Mouse (Mus musculus) adrenal gland, adult 8-10 months (tissue): ENCODE results near the gene Nppa. TPM values are rescaled to one million over a fixed set of nuclear protein-coding genes. Genes with fewer than 3 reads are reported as not detected.
A peak's percentile ranks its signal among the peaks of the same experiment; 100 is the strongest.
"Not testable (repeated sequence)": the region's sequence is repeated elsewhere in the genome, so short reads cannot be mapped to it uniquely, and the experiment has no call there.

Experiments
- DNase-seq: peaks from one replicate; pipeline ENCODE4 v3.0.0; 2022
- total RNA-seq, 4 experiments: library from RNA; stranded (reverse); gene quantifications; 2 replicates each; pipeline ENCODE4 v1.2.4; 2022

Gene Nppa
- total RNA-seq, 4 experiments from 2014 or later: not detected

DNA sequence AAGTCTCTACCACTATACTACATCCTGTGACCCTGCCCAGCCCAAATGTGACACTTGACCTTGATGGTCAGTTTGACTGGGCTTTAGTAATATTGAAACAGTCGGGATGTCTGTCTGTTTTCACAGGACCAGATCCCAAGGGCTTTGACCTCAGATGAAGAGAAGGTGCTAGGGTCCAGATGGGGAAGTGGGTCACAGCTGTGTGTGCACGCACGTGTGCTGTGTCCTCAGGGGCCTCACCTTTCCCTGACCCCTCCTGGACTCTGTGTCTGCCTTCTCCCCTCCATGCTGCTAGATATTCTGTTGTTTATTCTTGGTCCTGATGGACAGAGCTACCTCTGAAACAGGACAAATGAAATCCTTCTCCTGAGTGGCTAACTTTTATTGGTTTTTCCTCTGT is 10.8 kb downstream of the Nppa start:
- DNase-seq: no peak

DNA sequence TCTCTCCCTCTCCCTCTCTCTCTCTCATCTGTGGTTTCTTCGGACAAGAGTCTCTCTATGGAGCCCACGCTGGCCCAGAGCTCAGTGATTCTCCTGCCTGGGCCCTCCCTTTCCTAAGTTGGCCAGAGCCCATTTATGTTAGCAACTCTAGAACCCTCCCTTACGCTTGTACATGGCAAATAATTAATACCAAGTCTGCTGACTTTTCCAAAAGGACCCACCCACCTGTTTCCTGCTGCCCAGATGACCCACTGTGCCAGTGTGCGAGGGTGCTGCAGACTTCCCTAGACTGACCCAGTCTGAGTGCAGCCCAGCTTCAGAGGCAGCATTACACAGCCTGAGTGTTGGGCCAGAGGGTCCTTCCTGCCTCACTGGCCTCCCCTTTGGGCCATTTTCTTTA is 11.7 kb downstream of the Nppa start:
- no peak for DNase-seq

DNA sequence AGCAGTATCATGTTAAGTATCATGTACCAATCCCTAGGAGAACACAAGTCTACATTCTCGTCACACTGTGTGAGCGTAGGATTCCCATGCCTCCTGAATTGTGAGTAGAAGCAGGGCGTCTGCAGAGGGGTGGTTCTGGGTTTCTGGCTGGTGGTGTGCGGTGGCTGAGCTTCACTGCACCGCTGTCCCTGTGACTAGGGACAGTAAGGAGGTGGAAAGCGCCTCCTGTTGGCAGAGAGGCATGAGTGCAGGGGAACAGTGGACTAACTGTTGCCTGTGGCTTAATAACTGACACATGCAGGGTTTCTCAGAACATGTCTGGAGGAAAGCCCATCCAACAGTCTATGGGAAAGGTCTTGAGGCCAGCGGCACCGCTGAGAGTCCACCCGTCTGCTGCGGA is 14.9 kb downstream of the Nppa start:
- no peak for DNase-seq

DNA sequence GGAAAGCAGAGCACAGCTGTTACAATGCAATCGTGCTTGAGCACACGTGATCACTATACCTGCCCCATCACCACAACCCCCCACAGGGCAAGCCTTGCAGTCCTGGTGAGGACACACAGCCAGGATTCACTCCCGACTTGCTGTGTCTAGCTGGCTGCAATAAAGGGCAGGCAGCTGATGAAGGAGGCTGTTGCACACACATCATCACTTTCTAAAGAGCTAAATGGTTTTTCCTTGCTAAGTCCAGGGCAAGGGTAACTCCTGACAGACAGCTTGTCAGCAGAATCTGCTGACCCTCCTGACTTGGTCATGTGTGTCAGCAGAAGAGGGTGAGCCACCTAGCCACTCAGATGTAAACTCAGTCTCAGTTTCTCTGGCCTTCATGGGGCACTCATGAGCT is 16.5 kb downstream of the Nppa start:
- no peak for DNase-seq

DNA sequence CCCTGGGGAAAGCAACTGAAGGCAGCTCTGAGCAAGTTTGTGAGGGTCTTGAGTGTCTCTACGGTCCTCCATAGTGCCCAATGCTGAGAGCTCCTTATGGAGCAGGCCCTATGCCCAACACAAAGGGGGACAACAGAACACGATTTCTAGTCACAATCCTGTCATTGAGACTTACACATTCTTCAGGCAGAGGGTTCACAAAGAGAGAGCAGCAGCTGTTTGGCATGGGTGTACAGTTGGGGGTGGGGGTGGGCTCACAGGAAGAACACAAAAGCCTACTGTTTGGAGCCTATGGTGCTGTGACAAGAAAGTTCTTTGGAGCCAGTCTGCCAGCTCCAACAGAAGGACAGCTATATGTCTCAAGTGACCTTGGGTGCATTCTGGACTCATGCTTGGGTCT is 17.9 kb downstream of the Nppa start:
- no peak for DNase-seq

DNA sequence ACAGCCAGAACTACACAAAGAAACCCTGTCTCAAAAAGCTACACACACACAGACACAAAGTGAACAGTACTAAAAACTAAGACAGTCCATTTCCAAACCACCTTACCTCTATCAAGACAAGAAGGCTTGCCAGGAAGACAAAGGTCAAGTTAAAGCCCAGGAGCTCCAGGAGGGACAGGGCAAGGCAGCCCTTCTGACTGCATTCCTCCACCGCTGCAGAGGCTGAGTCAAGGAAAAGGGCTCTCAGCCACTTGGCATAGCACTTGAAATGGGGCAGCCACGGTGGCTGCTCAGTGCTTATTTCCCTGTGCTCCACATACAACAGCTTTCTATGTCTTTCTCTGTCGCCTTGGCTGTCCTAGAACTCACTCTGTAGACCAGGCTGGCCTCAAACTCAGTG is 23.5 kb downstream of the Nppa start:
- no peak for DNase-seq

DNA sequence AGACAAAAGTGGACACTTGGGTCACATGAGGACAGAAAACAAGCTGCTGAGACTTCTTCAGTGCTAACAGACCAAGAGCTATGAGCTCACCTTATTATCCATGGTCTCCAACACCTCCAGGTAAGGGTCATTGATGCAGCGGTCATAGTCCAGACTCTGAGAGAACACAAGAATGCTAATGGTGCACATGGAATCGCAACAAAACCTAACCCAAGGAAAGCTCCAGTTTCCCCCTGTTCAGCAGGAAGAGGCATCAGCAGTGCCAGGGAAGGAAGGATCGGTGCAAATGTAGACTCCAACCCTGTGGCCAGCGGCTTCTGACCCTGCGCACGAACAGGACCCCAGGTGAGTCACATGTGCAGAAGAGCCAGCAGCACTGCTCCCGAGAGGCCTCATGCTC is 28.8 kb downstream of the Nppa start:
- no peak for DNase-seq

DNA sequence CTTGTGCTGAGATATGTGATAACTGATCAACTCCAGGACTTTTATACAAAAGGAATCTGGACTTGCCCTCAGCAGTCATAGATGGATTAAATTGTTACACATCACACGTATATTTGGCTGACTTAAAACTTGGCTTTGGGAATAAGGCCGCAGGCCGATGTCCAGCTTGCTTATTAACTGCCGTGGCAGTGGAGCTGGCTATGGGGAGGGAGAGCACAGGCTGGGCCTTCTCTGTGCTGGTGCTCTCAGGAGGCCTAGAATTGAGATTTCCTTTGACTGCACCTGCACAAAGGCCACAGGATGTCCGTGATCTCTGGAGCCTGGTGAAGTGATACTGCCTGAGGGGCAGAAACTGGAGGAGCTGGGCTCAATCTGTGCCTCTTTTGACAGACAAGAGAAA is 30.0 kb downstream of the Nppa start:
- no peak for DNase-seq

DNA sequence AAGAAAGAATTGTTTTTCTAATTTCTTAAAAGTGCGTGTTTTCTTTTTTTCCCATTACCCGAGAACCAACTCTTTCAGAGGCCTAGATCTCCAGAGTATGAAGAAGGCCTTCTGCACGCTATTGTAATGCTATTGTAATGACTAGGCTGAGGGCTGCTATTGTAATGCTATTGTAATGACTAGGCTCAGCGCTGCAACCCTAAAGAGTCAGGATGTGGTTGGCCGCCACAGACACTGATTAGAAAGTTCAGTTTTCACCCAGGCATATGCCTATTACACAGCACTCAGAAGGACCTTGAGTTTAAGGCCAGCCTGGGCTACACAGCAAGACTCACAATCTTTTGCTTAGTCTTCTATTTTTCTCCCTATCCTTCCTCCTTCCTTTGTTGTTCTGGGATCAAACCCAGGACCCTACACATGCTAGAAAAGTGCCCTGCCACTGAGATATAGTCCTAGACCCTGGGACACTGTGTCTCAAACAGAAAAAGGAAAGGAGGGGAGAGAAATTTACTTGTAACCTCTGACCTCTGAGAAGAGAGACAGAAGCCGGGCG is 33.4 kb downstream of the Nppa start:
- DNase-seq: no peak

DNA sequence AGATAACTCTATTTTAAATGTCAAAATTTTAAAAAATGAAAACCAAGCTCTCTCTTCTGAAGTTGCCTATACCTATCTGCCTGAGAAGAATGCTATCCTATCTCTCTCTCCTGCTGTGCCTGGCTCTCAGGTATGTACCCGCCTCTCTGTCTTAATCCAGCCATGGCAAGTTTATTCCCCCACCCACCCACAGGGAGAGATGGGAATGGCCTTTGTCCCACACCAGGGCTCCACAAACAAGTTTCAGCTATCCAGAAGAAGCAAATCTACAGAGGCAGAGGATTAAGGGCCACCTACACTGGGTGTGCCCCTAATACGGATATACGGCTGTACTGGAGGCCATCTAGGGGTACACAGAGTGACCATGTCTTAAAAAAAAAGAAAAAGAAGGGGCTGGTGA is 34.9 kb downstream of the Nppa start:
- no peak for DNase-seq

DNA sequence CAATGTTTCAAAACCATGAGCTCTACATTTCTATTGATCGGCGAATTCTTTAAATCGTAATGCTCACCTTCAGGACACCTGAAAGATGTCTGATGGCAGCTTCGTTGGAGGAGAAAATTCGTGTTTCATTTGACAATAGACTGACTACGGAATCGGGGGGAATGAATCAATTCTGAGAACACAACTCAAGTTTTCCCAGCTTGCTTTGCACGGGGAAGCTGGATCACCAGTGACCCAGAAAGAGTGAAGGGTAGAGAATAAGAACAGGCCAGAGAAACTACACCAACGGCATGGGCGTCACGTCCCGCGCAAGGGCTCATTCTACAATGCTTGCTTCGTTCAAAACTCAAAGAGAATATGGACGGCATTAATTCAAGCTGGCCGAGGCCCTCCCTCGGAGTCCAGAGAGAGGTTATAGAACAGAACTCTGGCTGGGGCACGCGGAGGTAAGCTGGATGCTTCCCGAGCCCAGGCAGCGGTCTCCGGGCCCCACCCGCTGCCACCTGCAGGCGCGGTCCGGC is 37.6 kb downstream of the Nppa start:
- no peak for DNase-seq

DNA sequence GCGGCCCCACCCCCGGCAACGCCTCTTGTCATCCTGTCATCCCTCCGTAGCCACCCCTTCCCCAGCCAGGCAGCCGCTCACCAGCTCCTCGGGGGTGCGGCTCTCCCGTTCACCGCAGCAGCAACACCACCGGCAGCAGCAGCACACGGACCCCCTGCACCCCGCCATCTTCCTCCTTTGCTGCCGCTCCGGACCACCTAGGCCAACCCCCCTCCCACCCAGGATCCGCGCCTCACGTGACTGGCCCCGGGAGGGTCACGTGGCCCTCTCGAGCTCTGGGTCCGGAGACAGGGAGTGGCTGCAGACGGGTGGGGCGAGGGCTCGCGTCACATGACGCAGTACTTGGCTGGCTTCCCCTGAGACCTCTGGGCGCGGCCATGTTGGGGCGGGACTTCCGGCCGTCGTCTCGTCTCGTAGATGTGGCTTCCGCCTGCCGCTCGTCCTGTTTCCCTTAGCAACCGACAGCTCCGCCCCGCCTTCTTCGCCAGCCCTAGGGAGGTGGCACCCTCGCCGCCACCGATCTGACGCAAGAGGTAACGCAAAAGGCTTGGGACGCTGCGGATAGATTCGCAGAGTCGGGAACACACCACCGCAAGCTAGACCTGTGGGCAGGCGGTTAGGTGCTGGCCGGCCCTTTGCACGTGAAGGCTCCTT is 38.2 kb downstream of the Nppa start, which contains the start of the genes Clcn6 and Mthfr:
Clcn6 (minus strand) TSS at position 222 of the 654 bp plus-strand sequence.
Mthfr (plus strand) TSS at position 478 of the 654 bp plus-strand sequence.
- DNase-seq: peak; percentile 100

DNA sequence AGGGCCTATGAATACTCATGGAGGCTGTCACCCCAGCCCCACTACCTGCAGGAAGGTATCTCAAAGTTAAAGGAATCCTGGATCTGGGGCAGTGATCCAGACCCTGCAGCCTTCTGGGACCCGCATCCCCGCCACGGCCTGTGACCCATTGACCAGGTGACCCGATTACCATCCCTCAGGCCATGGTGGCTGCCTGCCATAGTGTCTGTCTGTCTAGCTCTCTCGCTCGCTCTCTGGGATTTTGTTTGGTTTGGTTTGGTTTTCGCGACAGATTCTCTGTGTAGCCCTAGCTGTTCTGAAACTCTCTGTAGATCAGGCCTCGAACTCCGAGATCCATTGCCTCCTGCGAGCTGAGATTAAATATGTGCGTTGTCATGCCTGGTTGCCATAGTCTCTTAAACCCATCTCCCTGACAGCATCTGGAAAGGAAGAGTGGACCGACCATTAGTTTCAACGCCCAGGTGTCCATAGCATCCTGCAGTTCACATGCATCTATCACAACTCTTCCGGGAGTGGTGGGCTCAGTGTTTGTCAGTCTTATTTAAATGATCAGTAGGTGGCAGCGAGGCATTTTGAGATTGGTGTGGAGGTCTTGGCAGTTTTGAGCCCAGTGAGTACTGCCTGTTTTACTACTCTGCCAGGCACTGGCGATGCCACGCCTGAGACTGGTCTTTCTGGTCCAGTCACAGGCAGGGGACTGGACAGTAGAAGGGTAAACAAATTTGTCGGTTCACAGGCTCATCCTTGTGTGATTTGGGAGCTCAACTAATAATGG is 38.9 kb downstream of the Nppa start:
- DNase-seq: no peak

DNA sequence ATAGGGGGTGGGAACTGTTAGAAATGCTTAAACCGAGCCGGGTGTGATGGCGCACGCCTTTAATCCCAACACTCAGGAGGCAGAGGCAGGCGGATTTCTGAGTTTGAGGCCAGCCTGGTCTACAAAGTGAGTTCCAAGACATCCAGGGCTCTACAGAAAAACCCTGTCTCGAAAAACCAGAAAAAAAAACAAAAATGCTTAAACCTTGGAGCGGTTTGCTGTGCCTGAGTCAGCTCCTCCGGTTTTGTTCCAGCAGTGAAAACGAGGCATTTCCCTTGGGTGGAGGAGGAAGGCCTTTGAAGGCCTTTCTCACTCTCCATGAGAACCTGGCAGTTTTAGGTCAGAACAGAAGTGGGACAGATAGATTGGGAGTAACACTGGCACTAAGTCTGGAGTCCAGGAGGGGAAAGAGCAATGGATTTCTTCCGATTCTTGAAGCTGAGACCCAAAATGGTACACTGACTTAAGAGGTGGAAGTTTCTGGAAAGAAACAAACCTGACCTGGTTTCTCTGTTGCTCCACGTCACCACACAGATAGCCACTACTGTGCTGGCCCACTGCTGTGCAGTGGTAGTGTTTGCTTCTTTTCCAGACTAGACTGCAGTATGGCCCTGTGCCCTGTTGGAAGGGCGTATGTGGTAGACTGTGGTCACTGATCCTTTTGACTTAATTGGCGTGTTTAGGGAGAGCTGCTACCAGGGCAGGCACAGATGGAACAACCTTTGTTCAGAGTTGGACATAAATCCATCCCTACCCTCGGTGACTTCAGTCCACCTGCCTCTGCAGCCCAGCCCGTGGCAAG is 39.7 kb downstream of the Nppa start:
- DNase-seq: no peak

DNA sequence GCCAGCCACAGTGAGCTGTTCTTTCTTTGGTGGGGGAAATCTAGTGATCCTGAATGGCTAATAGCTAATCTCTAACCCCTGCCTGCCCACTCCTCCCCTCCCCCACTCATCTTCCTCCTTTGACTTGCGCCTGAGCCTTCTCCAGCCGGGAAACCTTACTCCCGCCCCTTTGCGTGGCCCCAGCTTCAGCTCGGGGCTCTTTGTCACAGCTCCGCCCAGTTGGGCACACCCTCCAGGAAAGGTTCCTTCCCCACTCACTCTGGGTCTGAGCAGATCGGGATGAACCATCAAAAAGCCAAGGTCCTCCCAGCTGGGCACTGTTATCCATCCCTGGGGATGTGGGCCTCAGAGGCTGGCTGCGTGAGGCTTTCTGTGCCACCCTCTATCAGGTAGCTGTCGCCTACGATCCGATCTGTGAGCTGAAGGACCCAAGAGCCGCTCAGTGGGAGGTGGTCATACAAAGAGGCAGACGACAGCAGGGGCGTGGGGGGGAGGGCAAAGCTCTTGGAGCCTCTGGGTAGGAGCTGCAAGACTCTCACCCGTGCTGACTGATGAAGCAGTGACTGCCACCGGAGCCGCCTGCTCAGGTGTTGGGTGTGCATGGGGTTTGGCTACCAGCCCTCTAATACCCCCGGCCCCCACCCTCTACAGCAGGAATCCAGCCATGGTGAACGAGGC is 40.5 kb downstream of the Nppa start:
- peak; percentile 83 for DNase-seq

DNA sequence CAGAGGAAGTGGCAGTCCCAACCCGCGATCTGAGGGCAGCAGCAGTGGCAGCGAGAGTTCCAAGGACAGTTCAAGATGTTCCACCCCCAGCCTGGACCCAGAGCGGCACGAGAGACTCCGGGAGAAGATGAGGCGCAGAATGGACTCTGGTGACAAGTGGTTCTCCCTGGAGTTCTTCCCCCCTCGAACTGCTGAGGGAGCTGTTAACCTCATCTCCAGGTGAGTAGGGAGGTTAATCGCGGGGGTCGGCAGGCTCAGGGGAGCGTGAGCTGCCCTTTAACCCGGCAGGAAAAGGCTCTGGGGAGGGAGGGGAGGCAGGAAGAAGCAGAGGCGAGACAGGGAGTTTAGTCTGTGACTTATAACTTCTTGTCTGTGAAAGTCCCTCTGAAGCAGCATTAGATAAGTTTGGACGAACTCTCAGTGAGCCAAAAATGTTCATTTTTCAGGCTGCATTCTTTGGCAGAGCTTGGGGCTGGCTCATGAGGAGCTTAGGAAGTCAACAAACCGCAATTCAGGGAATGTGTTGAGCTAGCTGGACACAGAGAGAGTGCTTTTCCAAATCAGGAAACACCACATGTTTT is 41.2 kb downstream of the Nppa start:
- peak; percentile 34 for DNase-seq

DNA sequence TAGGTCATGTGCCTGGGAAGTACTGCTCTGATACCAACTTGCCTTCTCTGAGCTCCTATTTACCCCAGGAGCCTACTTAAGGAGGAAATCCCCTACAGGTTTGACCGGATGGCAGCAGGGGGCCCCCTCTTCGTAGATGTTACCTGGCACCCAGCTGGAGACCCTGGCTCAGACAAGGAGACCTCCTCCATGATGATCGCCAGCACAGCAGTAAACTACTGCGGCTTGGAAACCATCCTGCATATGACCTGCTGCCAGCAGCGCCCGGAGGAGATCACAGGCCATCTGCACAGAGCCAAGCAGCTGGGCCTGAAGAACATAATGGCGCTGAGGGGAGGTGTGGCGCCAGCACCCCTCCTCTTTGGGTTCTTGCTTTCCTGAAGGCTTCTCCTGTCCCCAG is 42.8 kb downstream of the Nppa start:
- not testable (repeated sequence) for DNase-seq

DNA sequence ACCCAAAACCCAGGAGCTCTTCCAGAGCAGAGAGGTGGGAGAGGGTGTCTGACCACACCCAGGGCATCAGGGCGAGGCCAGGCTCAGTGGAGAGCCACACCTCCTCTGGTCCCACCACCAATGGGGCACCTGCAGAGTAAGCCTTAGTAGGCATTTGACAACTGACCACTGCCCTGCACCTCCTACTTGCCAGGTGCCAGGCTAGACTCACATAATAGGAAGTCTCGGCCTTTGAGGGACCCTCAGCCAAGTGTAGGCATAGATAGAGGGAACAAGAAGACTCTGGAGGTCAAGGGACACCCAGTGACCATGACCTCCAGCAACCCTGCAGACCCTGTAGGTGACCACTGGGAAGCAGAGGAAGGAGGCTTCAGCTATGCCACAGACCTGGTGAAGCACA is 43.6 kb downstream of the Nppa start:
- no peak for DNase-seq

DNA sequence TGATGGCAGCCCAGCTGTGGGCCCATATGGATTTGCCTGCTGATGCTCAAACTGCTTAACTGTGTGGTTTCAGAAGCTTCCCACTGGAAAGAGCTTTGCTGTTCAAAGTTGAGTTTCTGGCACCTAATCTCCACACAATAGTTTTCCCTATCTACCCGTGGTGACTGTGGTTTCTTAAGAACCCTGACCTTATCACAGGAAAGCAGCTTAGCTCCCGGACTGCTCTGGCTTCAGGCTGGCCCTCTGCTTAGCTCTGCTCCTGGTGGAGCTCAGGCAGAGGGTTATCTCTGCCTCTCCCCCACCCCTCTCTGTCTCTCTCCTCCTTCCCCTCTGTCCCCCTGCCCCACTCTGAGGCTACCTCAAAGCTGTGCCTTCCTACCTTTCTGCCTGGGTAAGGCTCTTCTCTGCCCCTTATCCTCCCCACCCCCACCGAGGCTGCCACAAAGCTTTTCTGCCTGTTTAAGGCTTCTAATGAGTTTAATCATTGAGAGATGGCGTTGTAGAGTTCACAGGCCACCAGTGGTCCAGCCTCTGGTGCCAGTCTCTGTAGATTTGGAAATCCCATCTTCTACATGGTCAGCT is 46.0 kb downstream of the Nppa start:
- no peak for DNase-seq

DNA sequence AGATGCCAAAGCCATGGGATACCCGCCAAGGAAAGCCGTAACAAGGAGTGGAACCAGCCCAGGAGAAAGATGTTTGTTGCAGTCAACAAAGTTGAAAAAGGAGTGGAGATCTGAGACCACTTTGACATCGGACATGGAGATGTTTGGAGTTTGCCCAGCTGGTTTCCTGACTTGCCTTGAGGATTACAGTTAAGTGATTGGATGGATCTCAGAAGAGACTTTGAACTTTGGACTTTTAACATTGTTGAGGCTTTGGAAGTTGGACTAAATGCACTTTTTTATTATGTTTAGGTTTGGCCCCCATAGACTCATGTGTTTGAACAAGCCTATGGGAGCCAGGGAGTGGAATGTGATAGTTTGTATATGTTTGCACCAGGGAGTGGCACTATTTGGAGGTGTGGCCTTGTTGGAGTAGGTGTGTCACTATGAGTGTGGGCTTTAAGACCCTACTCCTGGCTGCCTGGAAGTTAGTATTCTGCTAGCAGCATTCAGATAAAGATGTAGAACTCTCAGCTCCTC is 49.9 kb downstream of the Nppa start:
- not testable (repeated sequence) for DNase-seq
